Mouse (Mus musculus) embryo, embryonic 11.5 days (tissue): Measurements from ENCODE around the gene Man1a2.

Experiments
- DNase-seq: peaks from one replicate; pipeline ENCODE4 v3.0.0-alpha.2; 2012; ENCODE audit warnings: low read depth, low spot score

The Man1a2 gene

GRCm38 (mm10) chr3:100568443-100569390 lies 116.6 kb downstream of the Man1a2 start:
- no peak for DNase-seq

- no peak for DNase-seq
Measured at GRCm38 (mm10) chr3:100563565-100563964, 121.7 kb downstream of the Man1a2 start.

- DNase-seq, result no peak
Measured at GRCm38 (mm10) chr3:100562455-100562854, 122.8 kb downstream of the Man1a2 start.

GRCm38 (mm10) chr3:100561561-100562175 lies 123.6 kb downstream of the Man1a2 start:
- no peak for DNase-seq

GRCm38 (mm10) chr3:100559431-100559830 lies 125.9 kb downstream of the Man1a2 start:
- no peak for DNase-seq

GRCm38 (mm10) chr3:100558211-100558708 lies 127.0 kb downstream of the Man1a2 start:
- DNase-seq, result no peak

GRCm38 (mm10) chr3:100554843-100555242 lies 130.5 kb downstream of the Man1a2 start:
- DNase-seq, result no peak

GRCm38 (mm10) chr3:100552171-100552570 lies 133.1 kb downstream of the Man1a2 start:
- DNase-seq, result no peak

GRCm38 (mm10) chr3:100547913-100548292 lies 137.4 kb downstream of the Man1a2 start:
- no peak for DNase-seq

GRCm38 (mm10) chr3:100547162-100547912 lies 138.0 kb downstream of the Man1a2 start:
- no peak for DNase-seq

- DNase-seq, result no peak
Measured at GRCm38 (mm10) chr3:100536686-100537085, 148.6 kb downstream of the Man1a2 start.

- DNase-seq, result no peak
Measured at GRCm38 (mm10) chr3:100535902-100536301, 149.4 kb downstream of the Man1a2 start.

- no peak for DNase-seq
Measured at GRCm38 (mm10) chr3:100535298-100535697, 150.0 kb downstream of the Man1a2 start.

- DNase-seq, result no peak
Measured at GRCm38 (mm10) chr3:100534394-100534793, 150.9 kb downstream of the Man1a2 start.

GRCm38 (mm10) chr3:100533429-100533828 lies 151.9 kb downstream of the Man1a2 start:
- no peak for DNase-seq

GRCm38 (mm10) chr3:100530919-100531318 lies 154.4 kb downstream of the Man1a2 start:
- DNase-seq, result no peak

- DNase-seq, result no peak
Measured at GRCm38 (mm10) chr3:100530244-100530788, 155.0 kb downstream of the Man1a2 start.

- no peak for DNase-seq
Measured at GRCm38 (mm10) chr3:100522671-100523070, 162.6 kb downstream of the Man1a2 start.

- DNase-seq, result no peak
Measured at GRCm38 (mm10) chr3:100521626-100522025, 163.7 kb downstream of the Man1a2 start.

- no peak for DNase-seq
Measured at GRCm38 (mm10) chr3:100515754-100516141, 169.6 kb downstream of the Man1a2 start.

- no peak for DNase-seq
Measured at GRCm38 (mm10) chr3:100515093-100515753, 170.1 kb downstream of the Man1a2 start.
